Mouse (Mus musculus) brain, adult 2 months (tissue): Measurements from ENCODE around the gene Lrpprc.

Experiments
- DNase-seq: peaks from one replicate; pipeline ENCODE4 v3.0.0; 2011; ENCODE audit warnings: low read depth, low spot score

The Lrpprc gene

DNA sequence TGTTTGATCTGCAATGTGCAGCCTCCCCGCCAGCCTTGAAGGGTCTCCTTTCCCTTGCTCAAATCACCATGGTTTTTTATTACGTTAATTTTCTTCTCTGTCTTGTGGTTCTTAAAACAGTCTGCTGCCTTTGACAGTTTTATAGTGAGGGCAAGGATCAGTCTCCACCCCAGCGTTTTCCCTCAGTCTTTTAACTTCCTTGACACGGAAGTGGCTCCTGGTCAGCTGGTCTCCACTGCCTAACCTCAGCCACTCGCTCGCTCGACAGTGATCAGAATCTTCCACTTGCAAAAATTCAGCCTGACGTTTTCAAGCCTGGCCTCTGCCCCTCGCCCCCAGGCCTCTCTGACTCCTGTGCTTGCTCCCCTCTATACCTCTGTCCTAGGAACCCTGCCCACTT is 124.9 kb downstream of the Lrpprc start:
- DNase-seq, result no peak

GRCm38 (mm10) chr17:84665053-84665452 is 125.5 kb downstream of the Lrpprc start:
- no peak for DNase-seq

DNA sequence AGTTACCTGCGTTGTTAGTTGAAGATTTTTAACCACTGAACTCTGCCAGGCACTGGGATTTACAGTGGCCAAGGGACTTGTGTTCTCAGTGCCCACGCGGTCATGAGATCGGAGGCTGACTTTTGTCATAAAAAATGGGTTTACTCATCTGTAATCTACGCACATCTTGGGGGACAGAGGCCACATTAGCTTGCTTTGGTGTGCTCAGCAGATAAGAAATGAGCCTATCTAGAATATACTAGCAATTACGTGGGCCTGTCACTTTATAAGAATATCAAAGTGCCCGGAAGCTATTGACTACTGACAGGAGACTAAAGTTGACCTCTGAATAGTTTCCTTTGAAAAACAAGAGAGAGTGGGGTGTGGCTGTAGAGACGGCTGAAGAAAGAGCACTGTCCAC is 131.6 kb downstream of the Lrpprc start:
- DNase-seq, result no peak

DNA sequence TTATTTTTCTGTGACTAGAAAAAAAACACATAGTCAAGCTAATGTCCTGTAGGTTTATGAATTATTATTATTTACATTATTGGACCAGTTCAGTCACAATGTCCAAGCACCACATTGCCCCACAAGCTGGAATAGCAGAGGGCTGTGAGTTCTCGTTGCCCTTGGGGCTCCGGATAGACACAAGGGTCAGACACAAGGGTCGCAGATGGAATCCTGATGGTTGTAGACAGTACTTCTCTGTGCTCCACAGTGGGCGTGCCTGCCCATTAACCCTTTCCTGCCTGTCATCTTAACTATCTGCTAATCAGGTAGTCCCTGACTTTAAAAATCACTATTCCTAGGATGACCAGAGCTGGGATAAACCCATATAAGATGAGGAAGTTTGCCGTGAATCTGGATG is 132.4 kb downstream of the Lrpprc start:
- no peak for DNase-seq

DNA sequence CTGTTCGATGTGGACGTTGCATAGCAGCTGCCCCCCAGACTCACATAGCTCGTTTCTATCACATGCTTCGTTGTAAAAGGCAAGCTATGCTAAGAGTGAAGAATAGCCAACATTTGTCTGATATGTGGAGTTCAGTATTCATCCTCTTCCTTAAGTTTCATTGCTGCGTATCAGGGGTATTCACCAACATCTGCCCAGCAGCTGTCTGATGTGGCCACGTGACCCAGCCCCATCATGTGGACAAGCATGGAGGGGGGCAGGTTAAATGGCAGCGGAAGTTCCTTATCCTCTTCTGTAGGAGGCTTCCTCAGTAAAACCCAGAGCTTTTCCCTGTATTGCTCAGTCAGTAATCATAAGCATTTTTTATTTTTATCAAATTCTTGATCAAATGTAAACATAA is 132.8 kb downstream of the Lrpprc start:
- DNase-seq, result no peak

- no peak for DNase-seq
These were observed 133.2 kb downstream of the Lrpprc start for GRCm38 (mm10) chr17:84657422-84657732.

DNA sequence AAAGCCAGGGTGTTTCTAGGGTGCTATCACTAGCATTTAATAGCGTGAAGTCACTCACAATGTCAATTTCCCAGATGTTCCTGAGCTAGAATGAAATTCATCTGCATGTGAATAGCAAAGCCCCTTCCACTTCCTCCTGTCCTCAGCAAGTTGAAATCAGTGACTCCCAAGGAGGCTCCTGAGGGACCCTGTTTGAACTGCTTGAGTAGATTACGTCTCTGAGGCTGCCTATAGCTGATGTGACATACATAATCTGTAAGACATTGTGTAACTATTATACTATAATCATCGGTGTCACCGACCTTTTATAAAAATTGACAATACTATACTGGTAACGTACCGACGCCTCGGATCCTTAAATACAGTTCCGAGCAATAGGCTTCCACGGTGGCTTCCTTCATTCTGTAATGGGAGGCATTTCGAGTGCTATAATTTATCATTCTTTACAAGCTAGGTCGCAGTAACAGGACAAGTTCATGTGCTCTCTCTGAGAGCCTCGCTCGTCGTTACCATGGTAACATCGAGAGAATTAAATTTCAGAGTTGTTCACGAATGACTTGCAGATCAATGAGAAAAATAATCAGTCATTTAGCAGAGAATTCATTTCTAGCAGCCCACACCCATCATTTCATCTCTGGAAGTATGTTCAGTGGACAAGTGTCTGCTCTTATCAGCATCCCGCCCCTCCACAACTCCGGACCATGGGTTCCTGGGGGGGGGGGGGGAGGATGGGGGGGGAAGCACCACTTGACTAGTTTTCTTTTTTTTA is 133.8 kb downstream of the Lrpprc start:
- DNase-seq, result peak; percentile 49

GRCm38 (mm10) chr17:84656205-84656604 is 134.4 kb downstream of the Lrpprc start:
- no peak for DNase-seq
